Mouse (Mus musculus) lung, postnatal 0 days (tissue): ENCODE data around the gene Ptpru.

Source experiments
- CTCF ChIP-seq: IDR thresholded peaks from 2 replicates; pipeline ENCODE4 v1.5.1; 2016; ENCODE audit warnings: antibody characterized with exemption, mild to moderate bottlenecking
- EP300 ChIP-seq: IDR thresholded peaks from 2 replicates; pipeline ENCODE4 v1.6.1; 2016; ENCODE audit warnings: antibody characterized with exemption, mild to moderate bottlenecking, control low read depth

DNA sequence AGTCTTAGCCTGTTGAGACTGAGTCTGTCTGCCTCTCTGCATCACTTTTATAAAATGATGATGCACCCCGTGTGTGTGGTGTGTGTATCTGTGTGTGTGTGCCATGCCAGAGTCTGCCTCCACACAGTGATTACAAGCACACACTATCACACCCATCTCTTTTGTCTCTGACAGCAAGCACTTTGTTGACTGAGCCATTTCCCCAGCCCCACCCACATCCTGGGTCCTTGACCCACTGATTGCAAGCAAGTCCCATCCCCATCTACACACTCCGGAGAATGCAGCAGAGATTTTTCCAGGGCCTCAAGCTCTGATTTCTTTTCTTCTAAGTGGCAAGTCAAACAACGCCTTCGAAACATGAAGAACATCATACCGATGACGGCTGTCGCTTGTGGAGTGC is 24.3 kb downstream of the Ptpru start:
- no peak for TF ChIP-seq CTCF
- no peak for TF ChIP-seq EP300
